Mouse (Mus musculus) T-helper 2 cell (primary cell): Measurements from ENCODE around the gene Smarcd3.

Experiments used
- in situ Hi-C: fragments of 300-600 bp; cut with MboI, MseI; formaldehyde crosslinking; loops from one replicate; pipeline ENCODE4 v1.15.1; 2025; ENCODE audit warnings: high pct_unique_total_duplicates

Gene Smarcd3

GRCm38 (mm10) chr5:24620626-24621025 lies 3.6 kb downstream of the Smarcd3 start:
- in situ Hi-C loops = no loop called here

- in situ Hi-C loops = no loop called here
Observed at GRCm38 (mm10) chr5:24620116-24620515, 4.1 kb downstream of the Smarcd3 start.

GRCm38 (mm10) chr5:24618921-24619320 lies 5.3 kb downstream of the Smarcd3 start:
- in situ Hi-C loops = no loop called here

- in situ Hi-C loops = no loop called here
Observed at GRCm38 (mm10) chr5:24615097-24615496, 9.1 kb downstream of the Smarcd3 start.

GRCm38 (mm10) chr5:24612302-24612649 lies 11.9 kb downstream of the Smarcd3 start:
- in situ Hi-C loops = no loop called here

GRCm38 (mm10) chr5:24611366-24612301 lies 12.6 kb downstream of the Smarcd3 start:
- in situ Hi-C loops = no loop called here

- in situ Hi-C loops = no loop called here
Observed at GRCm38 (mm10) chr5:24609388-24609787, 14.8 kb downstream of the Smarcd3 start.

GRCm38 (mm10) chr5:24605980-24606665 lies 18.1 kb downstream of the Smarcd3 start:
- in situ Hi-C loops = no loop called here

- in situ Hi-C loops = no loop called here
Observed at GRCm38 (mm10) chr5:24605321-24605979, 18.8 kb downstream of the Smarcd3 start.

- in situ Hi-C loops = no loop called here
Observed at GRCm38 (mm10) chr5:24604656-24605100, 19.5 kb downstream of the Smarcd3 start.

GRCm38 (mm10) chr5:24604080-24604655 lies 20.0 kb downstream of the Smarcd3 start:
- in situ Hi-C loops = no loop called here

GRCm38 (mm10) chr5:24603431-24604010 lies 20.7 kb downstream of the Smarcd3 start:
- in situ Hi-C loops = no loop called here

- in situ Hi-C loops = no loop called here
Observed at GRCm38 (mm10) chr5:24602751-24603343, 21.4 kb downstream of the Smarcd3 start.

- in situ Hi-C loops = no loop called here
Observed at GRCm38 (mm10) chr5:24601911-24602750, 22.1 kb downstream of the Smarcd3 start.

- in situ Hi-C loops = no loop called here
Observed at GRCm38 (mm10) chr5:24601071-24601835, 23.0 kb downstream of the Smarcd3 start.

- in situ Hi-C loops = no loop called here
Observed at GRCm38 (mm10) chr5:24600236-24600635, 24.0 kb downstream of the Smarcd3 start.

- in situ Hi-C loops = no loop called here
Observed at GRCm38 (mm10) chr5:24599137-24599536, 25.1 kb downstream of the Smarcd3 start.

- in situ Hi-C loops = no loop called here
Observed at GRCm38 (mm10) chr5:24598570-24599006, 25.6 kb downstream of the Smarcd3 start.

- in situ Hi-C loops = no loop called here
Observed at GRCm38 (mm10) chr5:24597901-24598569, 26.2 kb downstream of the Smarcd3 start.
